Mouse (Mus musculus) lung, adult 2 months (tissue): ENCODE data around the gene Gm49322. TPM values are rescaled to one million over a fixed set of nuclear protein-coding genes. Genes with fewer than 3 reads are reported as not detected.

Experiments used
- DNase-seq: peaks from one replicate; pipeline ENCODE4 v3.0.0; 2022
- H3K4me1 ChIP-seq: fragments of 200-500 bp; 2 replicates; pipeline ENCODE4 v1.6.1; 2011; ENCODE audit warnings: low read length; ENCODE audit not compliant: control insufficient read depth, insufficient read depth
- H3K4me3 ChIP-seq: fragments of 200-500 bp; replicated peaks from 2 replicates; pipeline ENCODE3; 2011; ENCODE audit warnings: low read depth, mild to moderate bottlenecking, control low read depth, low read length; ENCODE audit errors: extremely low read depth
- CTCF ChIP-seq: fragments of 200-500 bp; IDR thresholded peaks from 2 replicates; pipeline ENCODE4 v1.5.1; 2011; ENCODE audit warnings: mild to moderate bottlenecking, low read length, control low read depth; ENCODE audit not compliant: insufficient read depth
- POLR2A ChIP-seq: fragments of 200-500 bp; IDR thresholded peaks from 2 replicates; pipeline ENCODE4 v1.6.1; 2011; ENCODE audit warnings: low read depth, mild to moderate bottlenecking, control low read depth, low read length, borderline replicate concordance; ENCODE audit errors: extremely low read depth
- whole genome bisulfite sequencing: fragments of 180-500 bp; shearing (Covaris S2); methylation state at CpG from one replicate; pipeline ENCODE4 v1.1.7; 2018; 5-methylcytosine and 5-hydroxymethylcytosine counted together
- polyA plus RNA-seq: library from polyadenylated mRNA; depleted of rRNA; stranded (reverse); fragments of >200 nt; gene quantifications from 2 replicates; pipeline ENCODE4 v1.2.3, GENCODE M21; 2012

Gene Gm49322
- polyA plus RNA-seq, 1 experiment = 2.2 TPM

- H3K4me1 ChIP-seq = peaks cover 4% of the 10 kb centered on the region; the same call in 1 of the 2 replicates
- DNase-seq = no peak
- TF ChIP-seq POLR2A = no peak
- no peak for TF ChIP-seq CTCF
- 94% methylated on average over 3 of the region's 3 CpGs for WGBS
- H3K4me3 ChIP-seq = no peak overlapping the region
Measured at GRCm38 (mm10) chr10:80611905-80612304, 6.1 kb downstream of the Gm49322 start.

DNA sequence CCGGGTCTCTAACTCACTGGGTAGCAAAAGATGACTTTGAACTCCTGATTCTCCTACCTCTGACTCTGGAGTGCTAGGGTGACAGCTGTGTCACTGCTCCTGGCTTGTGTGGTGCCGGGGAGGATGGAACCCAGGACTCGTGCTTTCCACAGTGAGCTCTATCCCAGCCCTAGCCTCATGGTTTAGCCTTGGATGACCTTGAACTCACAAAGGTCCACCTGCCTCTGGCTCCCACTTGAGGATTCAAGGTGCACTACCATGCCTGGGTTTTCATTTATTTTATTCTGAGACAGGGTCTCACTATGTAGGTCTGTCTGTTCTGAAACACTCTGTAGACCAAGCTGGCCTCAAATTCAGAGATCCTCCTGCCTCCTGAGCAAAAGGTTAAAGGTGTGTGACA lies 8.0 kb downstream of the Gm49322 start:
- 83% methylated on average over 3 of the region's 3 CpGs for WGBS
- DNase-seq = no peak
- no peak overlapping the region for H3K4me3 ChIP-seq
- peaks cover 4% of the 10 kb centered on the region; the same call in 1 of the 2 replicates for H3K4me1 ChIP-seq
- TF ChIP-seq CTCF (no peak), POLR2A (no peak)

GRCm38 (mm10) chr10:80614351-80614750 lies 8.5 kb downstream of the Gm49322 start:
- TF ChIP-seq CTCF = no peak
- TF ChIP-seq POLR2A = no peak
- no peak for DNase-seq
- H3K4me1 ChIP-seq = peaks cover 4% of the 10 kb centered on the region; the same call in 1 of the 2 replicates
- 82% methylated on average over 6 of the region's 6 CpGs for WGBS
- no peak overlapping the region for H3K4me3 ChIP-seq

DNA sequence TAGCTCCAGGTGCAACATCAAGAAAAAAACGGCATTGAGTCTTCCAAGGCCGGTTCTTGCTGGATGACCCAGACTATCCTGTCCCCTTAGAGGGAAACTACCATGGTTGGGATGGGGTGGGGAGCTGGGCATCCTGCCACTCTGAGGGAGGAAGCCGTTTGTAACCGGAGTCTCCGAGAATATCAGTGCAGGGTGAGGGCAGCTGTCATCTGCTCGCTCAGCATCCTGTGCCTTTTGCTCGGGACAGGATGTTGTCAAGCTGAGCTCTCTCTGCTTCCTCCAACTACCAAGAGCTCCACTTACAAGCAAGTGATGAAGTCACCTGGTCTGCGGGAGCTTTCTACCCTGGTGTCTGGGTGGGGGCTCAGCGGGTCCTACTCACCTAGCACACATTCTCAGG lies 12.4 kb downstream of the Gm49322 start:
- WGBS = 40% methylated on average over 9 of the region's 9 CpGs
- TF ChIP-seq CTCF (no peak), POLR2A (peak; percentile 14; the same call in 1 of the 2 replicates)
- DNase-seq = no peak
- H3K4me3 ChIP-seq = no peak overlapping the region
- H3K4me1 ChIP-seq = peaks cover 1% of the 10 kb centered on the region; the same call in 1 of the 2 replicates

DNA sequence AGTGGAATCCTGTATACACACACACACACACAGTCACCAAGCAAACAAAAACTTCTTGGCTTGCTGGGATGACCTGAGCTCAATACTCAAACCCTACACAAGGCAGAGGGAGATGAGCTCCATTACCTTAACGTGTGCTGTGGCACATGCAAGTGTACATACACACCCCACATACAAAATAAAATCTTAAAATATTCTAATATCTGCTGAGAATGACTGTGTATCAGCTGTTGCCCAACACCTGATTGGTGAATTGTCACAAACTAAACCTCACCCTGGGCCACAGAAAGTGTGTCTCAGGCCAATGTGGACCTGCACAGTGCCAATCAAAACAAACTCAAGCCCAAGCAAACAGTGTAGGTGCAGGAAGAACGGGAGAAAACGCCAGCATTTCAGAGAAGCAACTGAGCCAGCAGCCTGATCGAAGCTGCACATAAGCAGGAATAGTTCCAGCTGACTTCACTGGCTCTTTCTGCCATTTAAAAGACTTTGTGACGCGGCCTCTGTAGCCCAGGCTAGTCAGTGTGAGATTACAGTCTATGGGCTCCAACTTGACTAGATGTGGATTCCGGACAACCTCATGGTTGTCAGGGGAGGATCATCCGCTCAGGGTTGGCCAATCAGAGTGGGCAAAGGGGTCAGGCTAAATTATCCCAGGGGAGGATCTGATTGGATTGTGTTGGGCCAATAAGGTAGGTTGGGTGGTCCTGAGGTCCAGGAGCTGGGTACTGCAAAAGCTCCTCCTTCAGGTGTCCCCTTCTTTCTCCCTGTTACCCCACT lies 13.8 kb downstream of the Gm49322 start:
- 52% methylated on average over 8 of the region's 8 CpGs for WGBS
- DNase-seq = no peak
- no peak for TF ChIP-seq CTCF
- no peak for TF ChIP-seq POLR2A
- H3K4me1 ChIP-seq = peaks cover 7% of the 10 kb centered on the region; the same call in 1 of the 2 replicates
- no peak overlapping the region for H3K4me3 ChIP-seq

- WGBS = 76% methylated on average over 9 of the region's 9 CpGs
Measured at GRCm38 (mm10) chr10:80620365-80620764, 14.5 kb downstream of the Gm49322 start.

GRCm38 (mm10) chr10:80620796-80621689 lies 15.2 kb downstream of the Gm49322 start:
- WGBS = 56% methylated on average over 16 of the region's 16 CpGs
- TF ChIP-seq POLR2A = no peak
- TF ChIP-seq CTCF = no peak
- DNase-seq = no peak
- Histone ChIP-seq H3K4me1 (peaks cover 7% of the 10 kb centered on the region; the same call in 1 of the 2 replicates), H3K4me3 (peak overlapping the region; percentile 3)

More at GRCm38 (mm10) chr10:80620365-80620764, 14.5 kb downstream of the Gm49322 start:
- Histone ChIP-seq H3K4me1 (peaks cover 7% of the 10 kb centered on the region; the same call in 1 of the 2 replicates), H3K4me3 (no peak overlapping the region)
- TF ChIP-seq POLR2A = no peak
- no peak for TF ChIP-seq CTCF
- DNase-seq = no peak

- no peak for DNase-seq
- TF ChIP-seq POLR2A (no peak), CTCF (no peak)
- H3K4me1 ChIP-seq = peaks cover 7% of the 10 kb centered on the region; the same call in 1 of the 2 replicates
- WGBS = under 1% methylated on average over 9 of the region's 9 CpGs
- H3K4me3 ChIP-seq = peak overlapping the region; percentile 91
Measured at GRCm38 (mm10) chr10:80621690-80621939, 15.8 kb downstream of the Gm49322 start.

DNA sequence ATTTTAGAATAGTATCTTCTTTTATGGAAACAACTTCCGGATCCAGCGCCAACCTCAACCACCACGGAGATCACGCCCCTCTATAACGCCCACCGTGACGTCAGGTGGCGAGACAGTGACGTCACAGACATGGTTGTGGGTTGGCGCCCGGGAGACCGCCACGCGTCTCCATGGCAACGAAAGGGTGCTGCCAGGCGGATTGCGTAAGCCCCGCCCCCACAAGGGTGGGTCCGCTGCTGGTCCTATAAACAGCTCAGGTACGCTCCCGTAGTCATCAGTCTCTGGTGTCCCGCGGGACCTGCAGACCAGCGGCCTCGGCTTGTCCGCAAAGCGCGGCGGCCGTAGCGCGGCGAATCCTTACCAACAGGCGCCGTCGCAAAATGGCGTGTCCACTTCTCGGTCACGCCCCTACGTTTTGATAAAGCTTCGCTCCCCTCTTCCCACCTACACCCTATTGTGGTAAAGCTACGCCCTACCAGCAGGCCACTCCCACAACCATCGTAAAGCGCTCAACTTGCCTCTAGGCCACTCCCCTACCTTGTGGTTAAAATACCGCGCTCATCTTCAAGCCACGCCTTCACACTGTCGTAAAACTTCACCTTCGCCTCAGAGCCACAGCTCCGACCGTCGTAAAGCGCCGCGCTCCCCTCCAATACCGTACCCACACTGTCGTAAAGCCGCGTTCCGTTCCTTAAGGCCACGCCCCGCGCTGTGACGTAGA lies 16.3 kb downstream of the Gm49322 start:
- DNase-seq = peak; percentile 99
- peaks cover 7% of the 10 kb centered on the region; the same call in 1 of the 2 replicates for H3K4me1 ChIP-seq
- TF ChIP-seq POLR2A = peak; percentile 96
- TF ChIP-seq CTCF = no peak
- peak overlapping the region; percentile 93 for H3K4me3 ChIP-seq
- under 1% methylated on average over 64 of the region's 64 CpGs for WGBS
